Mouse (Mus musculus): ENCODE measurements around the gene Grm4.

DNA sequence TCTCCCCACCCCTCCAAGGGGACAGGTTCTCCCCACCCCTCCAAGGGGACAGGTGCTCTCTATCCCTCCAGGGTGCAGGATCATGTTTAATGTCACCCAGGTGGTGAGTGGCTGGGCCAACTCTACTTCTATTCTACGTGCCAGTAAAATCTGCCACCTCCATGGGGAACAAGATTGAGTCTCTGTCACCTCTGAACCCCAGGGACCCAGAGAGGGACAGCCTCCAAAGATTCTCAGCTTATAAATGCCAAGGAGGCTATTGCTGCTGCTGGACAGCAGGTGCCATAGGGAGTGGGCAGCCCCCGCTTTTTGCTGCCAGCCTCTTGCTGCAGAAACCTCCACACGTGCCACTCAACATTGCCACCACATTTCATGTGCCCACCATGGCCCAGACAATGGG lies 37.6 kb downstream of the Grm4 start:
- no peak for TF ChIP-seq CTCF (IDR thresholded peaks at IDR 0.05; ENCODE audit: control insufficient read depth, insufficient read depth, insufficient replicate concordance, low read depth, low read length)
- no peak for TF ChIP-seq POLR2A (IDR thresholded peaks at IDR 0.05; ENCODE audit: control insufficient read depth, low read depth, low read length)
